ENCODE assay signal across 8 mouse cellular contexts in the genomic region with DNA sequence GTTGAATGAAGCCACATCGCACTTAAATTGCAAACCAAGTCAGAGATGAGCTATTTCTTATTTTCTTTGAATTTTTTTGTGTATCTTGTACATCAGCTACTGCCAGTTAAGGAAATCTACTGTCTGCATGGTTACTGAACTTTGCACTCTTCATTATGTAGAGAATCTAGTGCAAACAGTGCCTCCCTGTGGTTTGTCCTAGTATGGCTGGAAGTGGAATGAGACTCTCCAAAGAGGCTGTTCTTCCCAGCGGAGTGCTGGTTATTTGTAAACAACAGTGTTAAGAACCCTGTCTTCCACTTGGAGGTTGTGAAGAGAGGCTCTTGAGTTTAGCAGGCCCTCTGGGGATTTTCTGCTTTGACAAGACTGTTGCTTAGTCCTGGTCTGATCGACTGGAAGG. TPM values are rescaled to one million over a fixed set of nuclear protein-coding genes. Genes with fewer than 3 reads are reported as not detected.
DNase-seq lines count a peak whose midpoint lies in the region; ATAC-seq lines count a peak whose summit lies in the region.
"Had no signal": no experiment of that assay in that cellular context is flagged by ENCODE, and none has a peak within 500 bp of the region (broad histone marks: within the 10 kb centered on the region; RNA-seq: fewer than 3 reads in every experiment).

No protein-coding gene starts in this region.

- 0 out of 2 replicates have a peak, but pooled peaks cover 3% of the 10 kb centered on the region for H3K4me1 ChIP-seq in liver, embryonic 12.5 days

- H3K27me3 ChIP-seq in liver, embryonic 12.5 days (replicated peaks): no peaks in the 10 kb centered on the region; the same call in 1 of the 2 replicates
- H3K27me3 ChIP-seq: megakaryocyte, embryonic 14.5 days had no signal

- no peak overlapping the region for H3K9ac ChIP-seq in liver, embryonic 12.5 days

- DNase-seq in liver: peak; percentile 60
- peak; percentile 34 for DNase-seq in Muller cell, postnatal 12 days (ENCODE audit: inconsistent ontology term)
- DNase-seq in cerebellum, adult 9-10 months: peak; percentile 39
- peak; percentile 45 to 56 for DNase-seq in left cerebral cortex, postnatal 14 days (ENCODE audit: low spot score in 2 of 2)

- intact Hi-C loops in left cerebral cortex, postnatal 14 days (cut with DNase I): loop anchor here (1.0 to 10.0 kb wide), 5 partner anchors 48 to 1894 kb away; partner anchors contain the start of genes Mblac2 and Polr3g

- WGBS in liver, embryonic 12.5 days (ENCODE audit: insufficient replicate concordance): 28% methylated on average over 3 of the region's 3 CpGs

- no peak for ATAC-seq in liver, embryonic 12.5 days
- peak; percentile 59 to 69; a peak in 2 of 4 replicates for ATAC-seq in hematopoietic stem cell, adult 5-6 weeks (replicated peaks in 1 of 2; ENCODE audit: insufficient read depth in 1 of 2, low FRiP score in 2 of 2, low TSS enrichment in 1 of 2, low read depth in 1 of 2, poor library complexity in 2 of 2, severe bottlenecking in 2 of 2)
- ATAC-seq in monocyte, adult 5-6 weeks (replicated peaks; ENCODE audit: insufficient number of reproducible peaks, low FRiP score, low TSS enrichment, poor library complexity, severe bottlenecking): 0 out of 2 replicates have a peak, but pooled peaks have one; percentile 30

- H3K27ac ChIP-seq in liver, embryonic 12.5 days: no peak overlapping the region

- no peaks in the 10 kb centered on the region for H3K9me3 ChIP-seq in liver, embryonic 12.5 days (replicated peaks)

- no peaks in the 10 kb centered on the region for H3K36me3 ChIP-seq in liver, embryonic 12.5 days

- H3K4me3 ChIP-seq in liver, embryonic 12.5 days: no peak overlapping the region
- H3K4me3 ChIP-seq: megakaryocyte, embryonic 14.5 days had no signal

- H3K4me2 ChIP-seq in liver, embryonic 12.5 days: no peak overlapping the region

RNA-seq across cellular contexts. Expression of gene Cetn3, which starts 22.5 kb away (rescaled TPM):
- polyA plus RNA-seq in liver, embryonic 12.5 days (2016; fragmentation: Nextera tagmentation; extraction: Ambion mirVana): 156 and 159 TPM in 2 replicates
- 439 and 591 TPM in 2 replicates for total RNA-seq in hematopoietic stem cell, adult 5-6 weeks (2017)
- 100 to 1,000 TPM; 152 to 161 TPM for total RNA-seq in left cerebral cortex, postnatal 14 days (2021)
- total RNA-seq in monocyte, adult 5-6 weeks (2017): 216 to 262 TPM (median 246 TPM) in 3 replicates

RNA-seq across cellular contexts. Expression of gene Mblac2, which starts 49.2 kb away (rescaled TPM):
- polyA plus RNA-seq in liver, embryonic 12.5 days (2016; fragmentation: Nextera tagmentation; extraction: Ambion mirVana): 2.8 and 3.0 TPM in 2 replicates
- total RNA-seq in hematopoietic stem cell, adult 5-6 weeks (2017): 4.4 and 6.0 TPM in 2 replicates
- 10 to 100 TPM; 25.4 to 27.9 TPM for total RNA-seq in left cerebral cortex, postnatal 14 days (2021)
- total RNA-seq in monocyte, adult 5-6 weeks (2017): 1.6 to 4.1 TPM (median 2.7 TPM) in 3 replicates

RNA-seq across cellular contexts. Expression of gene Polr3g, which starts 49.6 kb away (rescaled TPM):
- 16.9 and 19.1 TPM in 2 replicates for polyA plus RNA-seq in liver, embryonic 12.5 days (2016; fragmentation: Nextera tagmentation; extraction: Ambion mirVana)
- total RNA-seq in hematopoietic stem cell, adult 5-6 weeks (2017): 23.8 and 34.0 TPM in 2 replicates
- total RNA-seq in left cerebral cortex, postnatal 14 days (2021): 1 to 10 TPM; 2.5 to 3.9 TPM
- total RNA-seq in monocyte, adult 5-6 weeks (2017): 3.7 to 20.3 TPM (median 12.0 TPM) in 3 replicates
